Mouse (Mus musculus) limb, embryonic 11.5 days (tissue): ENCODE data around the gene Prss48. TPM values are rescaled to one million over a fixed set of nuclear protein-coding genes. Genes with fewer than 3 reads are reported as not detected.

Experiments used
- ATAC-seq: fragments of 200-750 bp; cut with Nextera tagmentation; 2 replicates; pipeline ENCODE4 v1.8.0; 2017; ENCODE audit warnings: low read depth; ENCODE audit not compliant: insufficient number of reproducible peaks, low FRiP score, low TSS enrichment
- DNase-seq: peaks from one replicate; pipeline ENCODE4 v3.0.0-alpha.2; 2015; ENCODE audit warnings: low spot score
- H3K27ac ChIP-seq: fragments of 300-500 bp; sonication (generic); replicated peaks from 2 replicates; pipeline ENCODE4 v1.5.1; 2014; ENCODE audit warnings: low read depth, mild to moderate bottlenecking, low read length
- H3K27me3 ChIP-seq: fragments of 300-500 bp; sonication (generic); 2 replicates; pipeline ENCODE4 v1.6.1; 2014; ENCODE audit warnings: mild to moderate bottlenecking, low read length, mixed read lengths; ENCODE audit not compliant: control insufficient read depth, insufficient read depth
- H3K36me3 ChIP-seq: fragments of 300-500 bp; sonication (generic); 2 replicates; pipeline ENCODE4 v1.6.1; 2014; ENCODE audit warnings: mild to moderate bottlenecking, low read length, moderate library complexity, mixed read lengths; ENCODE audit not compliant: control insufficient read depth, insufficient read depth
- H3K4me1 ChIP-seq: fragments of 300-500 bp; sonication (generic); 2 replicates; pipeline ENCODE4 v1.6.1; 2014; ENCODE audit warnings: low read length, mixed read lengths; ENCODE audit not compliant: control insufficient read depth, insufficient read depth
- H3K4me2 ChIP-seq: fragments of 300-500 bp; sonication (generic); 2 replicates; pipeline ENCODE4 v1.6.1; 2014; ENCODE audit warnings: low read depth, mild to moderate bottlenecking, moderate library complexity; ENCODE audit not compliant: severe bottlenecking
- H3K4me3 ChIP-seq: fragments of 300-500 bp; sonication (generic); 2 replicates; pipeline ENCODE4 v1.5.1; 2014; ENCODE audit warnings: low read depth, low read length
- H3K9ac ChIP-seq: fragments of 300-500 bp; sonication (generic); 2 replicates; pipeline ENCODE4 v1.6.1; 2014; ENCODE audit warnings: mild to moderate bottlenecking, low read length
- H3K9me3 ChIP-seq: fragments of 300-500 bp; sonication (generic); 2 replicates; pipeline ENCODE4 v1.6.1; 2016; ENCODE audit warnings: low read length; ENCODE audit not compliant: control insufficient read depth
- WGBS: fragments of 180-500 bp; shearing (Covaris S2); extraction: QIAGEN DNeasy Blood & Tissue Kit; methylation state at CpG from one replicate; pipeline ENCODE4 v1.1.7; 2014; 5-methylcytosine and 5-hydroxymethylcytosine counted together
- polyA plus RNA-seq: library from polyadenylated mRNA; unstranded; fragments of >200 nt; fragmentation: Nextera tagmentation; extraction: Ambion mirVana; gene quantifications from 2 replicates; pipeline ENCODE4 v1.2.1, GENCODE M21; 2014

Prss48 gene
- polyA plus RNA-seq, 1 experiment from 2014 or later: 0.21 TPM

- H3K27me3 ChIP-seq: no peaks in the 10 kb centered on the region
- no peaks in the 10 kb centered on the region for H3K36me3 ChIP-seq
- no peaks in the 10 kb centered on the region for H3K4me1 ChIP-seq
- no peak overlapping the region for H3K9ac ChIP-seq
- H3K4me3 ChIP-seq: no peak overlapping the region
- no peaks in the 10 kb centered on the region for H3K9me3 ChIP-seq
- no peak for ATAC-seq
- DNase-seq: no peak
- 86% methylated on average over 4 of the region's 4 CpGs for WGBS
- H3K4me2 ChIP-seq: no peak overlapping the region
- H3K27ac ChIP-seq: no peak overlapping the region
These were observed 51.4 kb downstream of the Prss48 start for GRCm38 (mm10) chr3:85950914-85951313.

Other genes starting within 250 kb of the Prss48 start
- 1.7 and 2.1 TPM in 2 replicates for gene Fam160a1, start 185.2 kb downstream of the Prss48 start, polyA plus RNA-seq
- 0.75 and 0.84 TPM in 2 replicates for gene Glt28d2, start 115.0 kb downstream of the Prss48 start, polyA plus RNA-seq
- 1.5 and 2.2 TPM in 2 replicates for gene Gm37240, start 115.0 kb downstream of the Prss48 start, polyA plus RNA-seq
- 19.4 and 22.8 TPM in 2 replicates for gene Sh3d19, start 31.4 kb downstream of the Prss48 start, polyA plus RNA-seq
- 1,399 and 1,412 TPM in 2 replicates for gene Rps3a1, start 140.2 kb upstream of the Prss48 start, polyA plus RNA-seq
- gene Lrba, start 222.2 kb upstream of the Prss48 start, polyA plus RNA-seq: 11.1 and 11.9 TPM in 2 replicates